Mouse (Mus musculus) kidney, embryonic 14.5 days (tissue): ENCODE measurements around the gene Cdc34. TPM values are rescaled to one million over a fixed set of nuclear protein-coding genes. Genes with fewer than 3 reads are reported as not detected.

ENCODE experiments used
- ATAC-seq: fragments of 200-750 bp; cut with Nextera tagmentation; 2 replicates; pipeline ENCODE4 v1.8.0; 2017; ENCODE audit warnings: moderate number of reproducible peaks, mild to moderate bottlenecking, moderate TSS enrichment, moderate library complexity; ENCODE audit not compliant: low FRiP score, low TSS enrichment
- H3K27ac ChIP-seq: fragments of 300-500 bp; sonication (generic); 2 replicates; pipeline ENCODE4 v1.5.1; 2014; ENCODE audit warnings: low read depth, mild to moderate bottlenecking, low read length, moderate library complexity, mixed read lengths
- H3K27me3 ChIP-seq: fragments of 300-500 bp; sonication (generic); 2 replicates; pipeline ENCODE4 v1.6.1; 2014; ENCODE audit warnings: mild to moderate bottlenecking, low read length; ENCODE audit not compliant: control insufficient read depth, insufficient read depth
- H3K36me3 ChIP-seq: fragments of 300-500 bp; sonication (generic); 2 replicates; pipeline ENCODE4 v1.6.1; 2014; ENCODE audit warnings: low read length, mixed read lengths; ENCODE audit not compliant: control insufficient read depth, insufficient read depth
- H3K4me1 ChIP-seq: fragments of 300-500 bp; sonication (generic); 2 replicates; pipeline ENCODE4 v1.6.1; 2014; ENCODE audit warnings: low read length, mixed read lengths; ENCODE audit not compliant: control insufficient read depth, insufficient read depth
- H3K4me2 ChIP-seq: fragments of 300-500 bp; sonication (generic); replicated peaks from 2 replicates; pipeline ENCODE4 v1.6.1; 2014; ENCODE audit warnings: low read depth, mild to moderate bottlenecking, low read length
- H3K4me3 ChIP-seq: fragments of 300-500 bp; sonication (generic); 2 replicates; pipeline ENCODE4 v1.5.1; 2014; ENCODE audit warnings: mild to moderate bottlenecking, low read length
- H3K9ac ChIP-seq: fragments of 300-500 bp; sonication (generic); 2 replicates; pipeline ENCODE4 v1.6.1; 2014; ENCODE audit warnings: low read depth, mild to moderate bottlenecking, low read length, moderate library complexity
- H3K9me3 ChIP-seq: fragments of 300-500 bp; sonication (generic); 2 replicates; pipeline ENCODE4 v1.6.1; 2016; ENCODE audit warnings: low read length; ENCODE audit not compliant: control insufficient read depth
- WGBS: fragments of 180-500 bp; shearing (Covaris S2); extraction: QIAGEN DNeasy Blood & Tissue Kit; methylation state at CpG from one replicate; pipeline ENCODE4 v1.1.7; 2014; 5-methylcytosine and 5-hydroxymethylcytosine counted together
- polyA plus RNA-seq: library from polyadenylated mRNA; unstranded; fragments of >200 nt; fragmentation: Nextera tagmentation; extraction: Ambion mirVana; gene quantifications from 2 replicates; pipeline ENCODE4 v1.2.1, GENCODE M21; 2014

The Cdc34 gene
- polyA plus RNA-seq, 1 experiment from 2014 or later = 105 TPM

DNA sequence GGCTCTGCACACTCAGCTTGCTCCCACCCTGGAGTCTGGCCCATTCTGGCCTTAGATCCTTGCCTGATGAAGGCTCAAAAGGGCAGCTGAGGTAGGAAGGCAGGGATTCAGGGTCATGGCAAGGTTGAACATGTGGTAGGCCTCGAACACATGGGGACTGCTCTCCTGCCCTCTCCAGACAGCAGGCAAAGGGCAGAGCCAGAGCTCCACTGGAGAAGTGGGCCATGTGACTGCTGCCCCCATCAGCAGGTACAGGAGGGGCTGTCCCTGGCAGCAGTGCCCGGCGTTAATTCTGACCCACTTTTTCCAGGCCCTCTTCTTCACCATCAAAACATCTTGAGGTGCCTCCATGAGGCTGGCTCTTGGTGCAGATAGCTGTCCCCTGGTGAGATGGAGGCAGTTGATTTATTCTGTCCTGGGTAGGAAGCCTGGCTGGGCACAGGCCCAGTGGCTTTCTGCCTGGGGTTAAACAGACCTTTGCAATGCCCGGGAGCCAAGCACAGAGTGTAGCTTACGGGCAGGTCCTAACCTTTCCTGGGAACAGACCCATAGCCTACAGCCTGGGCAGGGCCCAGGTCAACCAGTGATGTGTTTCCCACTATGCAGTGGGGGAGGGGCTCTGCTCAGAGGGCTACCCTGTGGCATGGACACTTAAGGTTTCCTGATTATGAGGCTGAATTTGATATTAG lies 24.6 kb downstream of the Cdc34 start:
- H3K4me1 ChIP-seq = peaks cover 32% of the 10 kb centered on the region
- no peaks in the 10 kb centered on the region for H3K9me3 ChIP-seq
- ATAC-seq = no peak
- H3K9ac ChIP-seq = peak overlapping the region; percentile 12; the same call in 1 of the 2 replicates
- no peaks in the 10 kb centered on the region for H3K27me3 ChIP-seq
- H3K27ac ChIP-seq = no peak overlapping the region
- 82% methylated on average over 5 of the region's 5 CpGs for WGBS
- H3K36me3 ChIP-seq = peaks cover 46% of the 10 kb centered on the region
- H3K4me3 ChIP-seq = no peak overlapping the region; the same call in 1 of the 2 replicates
- H3K4me2 ChIP-seq = peak overlapping the region; percentile 86; the same call in 1 of the 2 replicates

DNA sequence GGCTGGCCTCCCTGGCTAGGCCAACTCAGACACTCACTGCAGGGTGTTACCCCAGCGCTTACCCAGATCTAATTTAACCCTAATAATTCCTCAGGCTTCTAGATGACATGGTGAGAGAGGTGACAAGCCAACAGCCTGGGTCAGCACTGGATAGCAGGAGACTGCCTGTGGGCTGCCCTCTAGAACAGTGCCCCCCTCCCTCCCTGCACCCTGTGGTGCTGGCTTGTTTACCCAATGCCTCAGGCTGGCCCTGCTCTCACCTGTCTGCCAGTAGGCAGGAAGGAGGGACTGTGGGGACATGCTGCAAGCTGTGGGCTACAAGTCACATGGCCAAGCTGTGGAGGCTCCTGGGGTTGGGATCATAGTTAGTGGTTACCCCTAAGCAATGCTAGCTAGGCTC lies 25.2 kb downstream of the Cdc34 start:
- peaks cover 51% of the 10 kb centered on the region for H3K36me3 ChIP-seq

DNA sequence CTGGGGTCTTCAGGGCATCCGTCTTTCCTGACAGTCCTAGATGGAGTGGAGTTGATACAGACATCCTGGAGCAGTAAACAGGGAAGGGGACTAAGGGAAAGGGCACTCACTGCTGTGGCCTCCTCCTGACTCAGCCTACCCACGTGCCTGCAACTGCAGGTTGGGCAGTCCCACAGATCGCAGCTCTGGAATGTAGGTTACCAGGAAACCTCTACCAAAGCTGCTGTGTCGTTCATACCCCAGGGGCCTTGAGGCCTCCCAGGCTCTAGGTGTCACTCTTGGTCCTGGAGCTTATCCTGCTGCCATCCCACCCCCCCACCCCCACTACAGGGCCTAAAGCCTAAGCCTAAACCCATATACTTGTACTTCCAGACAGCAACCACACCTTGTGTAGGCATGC lies 25.8 kb downstream of the Cdc34 start:
- ATAC-seq = no peak
- Histone ChIP-seq H3K9ac (no peak overlapping the region), H3K36me3 (peaks cover 51% of the 10 kb centered on the region), H3K4me1 (peaks cover 31% of the 10 kb centered on the region), H3K4me2 (no peak overlapping the region), H3K27ac (no peak overlapping the region), H3K9me3 (no peaks in the 10 kb centered on the region), H3K27me3 (no peaks in the 10 kb centered on the region), H3K4me3 (no peak overlapping the region)
- WGBS = 66% methylated on average over 4 of the region's 4 CpGs

More for the DNA sequence above, 25.2 kb downstream of the Cdc34 start:
- Histone ChIP-seq H3K4me2 (no peak overlapping the region), H3K27me3 (no peaks in the 10 kb centered on the region), H3K4me3 (no peak overlapping the region), H3K4me1 (peaks cover 31% of the 10 kb centered on the region), H3K9me3 (no peaks in the 10 kb centered on the region), H3K27ac (no peak overlapping the region), H3K9ac (no peak overlapping the region)
- no peak for ATAC-seq
- WGBS = 78% methylated on average over 1 of the region's 1 CpGs

DNA sequence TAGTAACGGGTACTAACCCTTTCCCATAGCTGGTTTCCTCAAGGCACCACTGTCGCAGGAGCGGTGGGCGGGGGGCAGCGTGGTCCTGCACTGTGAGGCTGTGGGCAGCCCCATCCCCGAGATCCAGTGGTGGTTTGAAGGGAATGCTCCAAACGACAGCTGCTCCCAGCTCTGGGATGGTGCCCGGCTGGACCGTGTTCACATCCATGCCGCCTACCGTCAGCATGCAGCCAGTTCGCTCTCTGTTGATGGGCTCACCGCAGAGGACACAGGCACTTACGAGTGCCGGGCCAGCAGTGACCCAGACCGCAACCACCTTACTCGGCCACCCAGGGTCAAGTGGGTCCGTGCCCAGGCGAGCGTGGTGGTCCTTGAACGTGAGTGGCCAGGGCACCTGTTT lies 26.7 kb downstream of the Cdc34 start:
- no peak overlapping the region for H3K4me2 ChIP-seq
- WGBS = 90% methylated on average over 21 of the region's 21 CpGs
- H3K27ac ChIP-seq = no peak overlapping the region
- no peak for ATAC-seq
- H3K4me1 ChIP-seq = peaks cover 31% of the 10 kb centered on the region
- H3K9me3 ChIP-seq = no peaks in the 10 kb centered on the region
- no peaks in the 10 kb centered on the region for H3K27me3 ChIP-seq
- peaks cover 51% of the 10 kb centered on the region for H3K36me3 ChIP-seq
- no peak overlapping the region for H3K4me3 ChIP-seq
- no peak overlapping the region for H3K9ac ChIP-seq

DNA sequence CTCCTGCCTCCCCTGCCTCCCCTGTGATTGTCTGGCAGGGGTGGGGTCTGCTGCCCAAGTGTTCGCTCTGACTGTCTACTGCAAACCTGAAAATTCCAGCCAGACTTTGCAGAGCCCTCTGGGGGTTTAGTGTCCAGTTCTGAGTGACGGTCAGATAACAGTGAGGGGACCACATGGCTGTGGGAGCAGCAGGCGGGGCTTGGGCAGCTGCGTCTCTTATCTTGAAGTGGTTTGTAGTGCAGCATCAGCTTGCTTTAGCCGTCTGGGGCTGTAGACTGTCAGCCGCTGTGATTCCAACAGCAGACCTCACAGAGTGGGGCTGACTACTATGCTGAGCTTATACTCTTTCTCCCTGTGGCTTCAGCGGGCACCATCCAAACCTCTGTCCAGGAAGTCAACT lies 27.3 kb downstream of the Cdc34 start:
- Histone ChIP-seq H3K4me2 (no peak overlapping the region), H3K4me1 (peaks cover 31% of the 10 kb centered on the region), H3K27me3 (no peaks in the 10 kb centered on the region), H3K9me3 (no peaks in the 10 kb centered on the region), H3K27ac (no peak overlapping the region), H3K4me3 (no peak overlapping the region), H3K9ac (no peak overlapping the region), H3K36me3 (peaks cover 51% of the 10 kb centered on the region)
- WGBS = 83% methylated on average over 7 of the region's 7 CpGs
- no peak for ATAC-seq

DNA sequence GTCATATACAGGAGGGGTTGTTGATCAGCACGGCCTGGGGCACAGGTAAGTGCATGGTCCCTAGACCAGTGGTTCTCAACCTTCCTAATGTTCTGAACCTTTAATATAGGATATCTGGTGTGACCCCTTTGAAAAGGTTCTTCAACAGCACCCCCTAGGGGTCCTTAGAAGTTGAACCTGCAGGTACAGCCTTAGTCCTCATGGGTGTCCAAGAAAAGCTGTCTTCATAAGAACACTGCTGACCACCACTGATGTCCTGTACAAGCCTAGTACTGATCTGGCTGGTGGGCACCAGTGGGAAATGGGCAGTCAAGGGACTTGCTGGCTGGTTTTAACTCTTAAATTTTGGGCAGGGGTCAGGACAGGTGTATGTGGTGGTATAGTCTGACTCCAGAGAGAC lies 30.0 kb downstream of the Cdc34 start:
- Histone ChIP-seq H3K9me3 (no peaks in the 10 kb centered on the region), H3K27me3 (peaks cover 23% of the 10 kb centered on the region), H3K4me3 (no peak overlapping the region), H3K36me3 (peaks cover 44% of the 10 kb centered on the region), H3K9ac (no peak overlapping the region), H3K4me1 (peaks cover 16% of the 10 kb centered on the region), H3K27ac (no peak overlapping the region), H3K4me2 (no peak overlapping the region)
- 96% methylated on average over 1 of the region's 1 CpGs for WGBS
- ATAC-seq = peak; percentile 8; the same call in 1 of the 2 replicates

DNA sequence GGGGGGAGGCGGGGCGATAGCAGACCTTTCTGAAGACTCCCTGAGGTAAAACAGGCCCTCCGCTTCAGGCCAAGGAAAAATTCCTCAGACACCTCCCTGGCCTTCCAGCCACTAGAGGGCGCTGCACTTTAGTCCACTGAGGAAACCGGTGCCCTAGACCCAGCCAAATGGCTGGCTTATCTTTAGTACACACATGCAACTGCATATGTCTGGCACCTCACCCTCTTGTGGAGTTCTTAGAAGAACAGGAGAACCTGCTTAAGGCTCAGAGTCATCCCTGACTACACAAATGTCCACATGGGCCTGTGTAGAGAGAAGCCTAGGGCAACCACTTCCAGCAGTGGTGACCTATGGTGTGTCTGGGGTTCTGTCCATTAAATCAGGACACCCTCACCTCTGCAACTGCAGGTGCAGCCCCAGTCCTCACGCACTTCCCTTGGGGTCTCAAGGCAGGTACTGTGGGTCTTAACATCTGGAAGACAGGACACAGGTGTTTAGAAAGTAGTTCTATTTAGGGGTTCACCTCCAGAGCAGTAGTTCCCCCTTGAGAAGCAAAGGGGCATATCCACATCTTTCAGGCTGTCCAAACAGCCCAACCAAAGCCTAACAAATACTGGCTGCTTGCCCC lies 30.6 kb downstream of the Cdc34 start:
- H3K9me3 ChIP-seq = no peaks in the 10 kb centered on the region
- peaks cover 44% of the 10 kb centered on the region for H3K36me3 ChIP-seq
- no peak overlapping the region for H3K4me2 ChIP-seq
- H3K4me3 ChIP-seq = no peak overlapping the region
- H3K27me3 ChIP-seq = peaks cover 28% of the 10 kb centered on the region
- no peak overlapping the region for H3K9ac ChIP-seq
- peaks cover 14% of the 10 kb centered on the region; the same call in 1 of the 2 replicates for H3K4me1 ChIP-seq
- no peak overlapping the region for H3K27ac ChIP-seq
- ATAC-seq = peak; percentile 36; the same call in 1 of the 2 replicates
- WGBS = 12% methylated on average over 6 of the region's 6 CpGs

DNA sequence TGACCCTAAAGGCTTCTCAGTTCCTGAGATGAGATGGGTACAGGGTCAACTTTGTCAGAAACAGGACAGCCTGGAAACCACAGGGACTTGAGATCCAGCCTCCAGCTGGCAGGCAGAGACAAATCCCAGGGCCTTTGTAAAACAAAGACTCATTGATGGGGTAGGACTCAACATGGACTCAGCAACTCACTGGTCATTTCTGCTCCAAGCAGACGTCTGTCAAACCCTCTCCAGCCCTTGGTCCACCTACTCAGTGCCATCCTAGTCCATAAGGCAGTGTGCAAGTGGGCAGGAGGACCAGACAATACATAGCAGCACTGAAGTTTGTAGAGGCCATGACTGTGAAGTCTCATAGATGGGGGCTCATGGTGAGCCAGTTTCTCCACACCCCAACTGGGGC lies 31.2 kb downstream of the Cdc34 start:
- H3K9ac ChIP-seq = no peak overlapping the region
- 32% methylated on average over 1 of the region's 1 CpGs for WGBS
- no peak overlapping the region for H3K4me3 ChIP-seq
- no peak overlapping the region for H3K27ac ChIP-seq
- H3K36me3 ChIP-seq = peaks cover 39% of the 10 kb centered on the region
- H3K4me2 ChIP-seq = no peak overlapping the region
- H3K27me3 ChIP-seq = peaks cover 32% of the 10 kb centered on the region
- no peaks in the 10 kb centered on the region for H3K9me3 ChIP-seq
- H3K4me1 ChIP-seq = peaks cover 12% of the 10 kb centered on the region; the same call in 1 of the 2 replicates
- no peak for ATAC-seq

DNA sequence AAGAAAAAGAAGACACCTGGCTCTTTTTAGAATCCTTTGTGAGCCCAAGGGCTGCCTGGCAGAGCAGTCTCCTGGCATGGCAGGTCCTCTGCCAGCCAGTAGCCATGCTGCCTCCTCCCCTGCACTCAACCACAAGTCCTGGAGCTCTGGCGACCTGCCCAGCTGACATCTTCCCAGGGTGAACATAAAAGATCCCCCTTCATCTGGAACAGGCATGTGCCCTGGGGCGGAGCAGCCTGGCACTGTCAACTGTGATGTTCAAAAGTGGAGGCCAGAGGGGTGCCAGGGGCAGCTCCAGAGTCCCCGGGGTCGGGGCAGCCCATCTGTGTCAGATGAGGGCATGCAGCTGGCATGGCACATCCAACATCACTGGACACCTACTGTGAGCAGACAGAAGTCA lies 33.0 kb downstream of the Cdc34 start:
- 76% methylated on average over 4 of the region's 4 CpGs for WGBS
- H3K36me3 ChIP-seq = peaks cover 21% of the 10 kb centered on the region
- ATAC-seq = no peak
- H3K4me1 ChIP-seq = peaks cover 12% of the 10 kb centered on the region; the same call in 1 of the 2 replicates
- H3K9me3 ChIP-seq = no peaks in the 10 kb centered on the region
- no peak overlapping the region for H3K4me3 ChIP-seq
- H3K4me2 ChIP-seq = no peak overlapping the region
- no peak overlapping the region for H3K27ac ChIP-seq
- no peak overlapping the region for H3K9ac ChIP-seq
- peaks cover 35% of the 10 kb centered on the region for H3K27me3 ChIP-seq
